Comparison of ENCODE assay signal across 15 mouse cellular contexts in the genomic region with DNA sequence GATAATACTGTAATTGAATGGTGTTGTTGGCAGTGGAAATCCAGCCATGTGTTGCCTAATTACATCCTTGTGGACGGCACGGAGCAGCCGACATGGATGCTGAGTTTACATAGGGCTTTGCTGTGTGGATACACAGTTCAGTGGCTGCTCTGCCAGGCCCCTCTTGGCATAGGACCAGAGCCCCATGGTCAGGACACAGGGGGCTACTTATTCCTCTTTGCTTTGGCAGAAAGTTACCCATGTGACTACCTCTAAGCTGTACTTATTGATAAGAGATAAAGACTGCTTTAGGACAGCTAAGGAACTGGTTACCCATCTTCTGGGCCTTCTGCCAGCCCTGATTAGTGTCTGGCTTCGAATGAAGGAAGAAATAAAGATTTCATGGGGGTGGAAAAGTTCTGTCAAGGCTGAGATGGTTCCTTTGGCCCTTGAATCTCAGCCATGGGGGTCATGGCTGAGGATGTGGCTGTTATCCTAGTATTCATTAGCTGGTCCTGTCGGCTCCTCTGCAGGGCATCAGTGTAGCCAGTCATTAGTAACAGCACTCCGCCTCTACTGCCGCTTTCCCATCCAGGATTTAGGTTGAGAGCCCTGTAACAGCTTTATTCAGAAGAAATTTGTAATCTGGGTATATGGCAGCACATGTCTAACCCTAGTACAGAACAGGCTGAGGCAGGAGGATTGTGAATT. TPM values are rescaled to one million over a fixed set of nuclear protein-coding genes. Genes with fewer than 3 reads are reported as not detected.
DNase-seq lines count a peak whose midpoint lies in the region; ATAC-seq and TF ChIP-seq lines count a peak whose summit lies in the region.
"Had no signal": no experiment of that assay in that cellular context is flagged by ENCODE, and none has a peak within 500 bp of the region (broad histone marks: within the 10 kb centered on the region; RNA-seq: fewer than 3 reads in every experiment).

No protein-coding gene starts in this region.

- no peak overlapping the region for H3K4me2 ChIP-seq in hindbrain, embryonic 13.5 days
- H3K4me2 ChIP-seq in midbrain, embryonic 14.5 days (ENCODE audit: low read length) = no peak overlapping the region
- H3K4me2 ChIP-seq in forebrain, embryonic 16.5 days (ENCODE audit: low read length) = no peak overlapping the region
- no peak overlapping the region for H3K4me2 ChIP-seq in midbrain, postnatal 0 days (ENCODE audit: low read depth, low read length, poor library complexity, severe bottlenecking)

- H3K9ac ChIP-seq in hindbrain, embryonic 13.5 days = no peak overlapping the region
- H3K9ac ChIP-seq in midbrain, embryonic 14.5 days (replicated peaks; ENCODE audit: low read length) = no peak overlapping the region
- H3K9ac ChIP-seq in forebrain, embryonic 16.5 days (replicated peaks; ENCODE audit: low read depth, low read length) = no peak overlapping the region
- no peak overlapping the region for H3K9ac ChIP-seq in midbrain, postnatal 0 days (replicated peaks; ENCODE audit: low read length, poor library complexity, severe bottlenecking)

- no peaks in the 10 kb centered on the region for H3K4me1 ChIP-seq in hindbrain, embryonic 13.5 days (replicated peaks)
- H3K4me1 ChIP-seq in hindbrain, embryonic 10.5 days (replicated peaks) = no peaks in the 10 kb centered on the region
- H3K4me1 ChIP-seq in midbrain, embryonic 14.5 days (ENCODE audit: control insufficient read depth, insufficient read depth, low read length) = no peaks in the 10 kb centered on the region
- H3K4me1 ChIP-seq in midbrain, embryonic 10.5 days = no peaks in the 10 kb centered on the region
- peaks cover 4% of the 10 kb centered on the region for H3K4me1 ChIP-seq in forebrain, embryonic 16.5 days (replicated peaks; ENCODE audit: control insufficient read depth, insufficient read depth, low read length)
- H3K4me1 ChIP-seq in midbrain, postnatal 0 days (ENCODE audit: insufficient read depth, low read length) = no peaks in the 10 kb centered on the region

- no peaks in the 10 kb centered on the region for H3K36me3 ChIP-seq in hindbrain, embryonic 13.5 days
- H3K36me3 ChIP-seq in hindbrain, embryonic 10.5 days = no peaks in the 10 kb centered on the region
- H3K36me3 ChIP-seq in midbrain, embryonic 14.5 days (ENCODE audit: control insufficient read depth, insufficient read depth, low read length) = no peaks in the 10 kb centered on the region
- H3K36me3 ChIP-seq in midbrain, embryonic 10.5 days = no peaks in the 10 kb centered on the region
- H3K36me3 ChIP-seq in forebrain, embryonic 16.5 days (ENCODE audit: control insufficient read depth, insufficient read depth) = no peaks in the 10 kb centered on the region
- no peaks in the 10 kb centered on the region for H3K36me3 ChIP-seq in midbrain, postnatal 0 days (ENCODE audit: insufficient read depth, low read length)

- no peak overlapping the region for H3K27ac ChIP-seq in hindbrain, embryonic 13.5 days
- no peak overlapping the region for H3K27ac ChIP-seq in hindbrain, embryonic 10.5 days
- H3K27ac ChIP-seq in midbrain, embryonic 14.5 days (replicated peaks; ENCODE audit: low read depth, low read length) = no peak overlapping the region
- H3K27ac ChIP-seq in midbrain, embryonic 10.5 days (replicated peaks) = no peak overlapping the region
- H3K27ac ChIP-seq in forebrain, embryonic 16.5 days (ENCODE audit: low read length) = no peak overlapping the region
- no peak overlapping the region for H3K27ac ChIP-seq in midbrain, postnatal 0 days (ENCODE audit: low read depth, low read length)

- H3K9me3 ChIP-seq in hindbrain, embryonic 13.5 days = 0 out of 2 replicates have a peak, but pooled peaks cover 3% of the 10 kb centered on the region
- no peaks in the 10 kb centered on the region; the same call in 1 of the 2 replicates for H3K9me3 ChIP-seq in hindbrain, embryonic 10.5 days
- no peaks in the 10 kb centered on the region for H3K9me3 ChIP-seq in midbrain, embryonic 14.5 days (ENCODE audit: control insufficient read depth, low read length)
- H3K9me3 ChIP-seq in midbrain, embryonic 10.5 days (replicated peaks) = 0 out of 2 replicates have a peak, but pooled peaks cover 3% of the 10 kb centered on the region
- H3K9me3 ChIP-seq in forebrain, embryonic 16.5 days (ENCODE audit: control insufficient read depth, low read length) = peaks cover 3% of the 10 kb centered on the region; the same call in 1 of the 2 replicates
- no peaks in the 10 kb centered on the region for H3K9me3 ChIP-seq in midbrain, postnatal 0 days (ENCODE audit: low read length)

- no peak overlapping the region for H3K4me3 ChIP-seq in hindbrain, embryonic 13.5 days
- H3K4me3 ChIP-seq in hindbrain, embryonic 10.5 days = no peak overlapping the region
- no peak overlapping the region for H3K4me3 ChIP-seq in midbrain, embryonic 14.5 days (replicated peaks; ENCODE audit: low read depth, low read length)
- H3K4me3 ChIP-seq in midbrain, embryonic 10.5 days = no peak overlapping the region
- no peak overlapping the region for H3K4me3 ChIP-seq in forebrain, embryonic 16.5 days (replicated peaks; ENCODE audit: low read length)
- H3K4me3 ChIP-seq in midbrain, postnatal 0 days (ENCODE audit: low read depth, low read length) = no peak overlapping the region
- H3K4me3 ChIP-seq: erythroblast, embryonic 14.5 days had no signal

- no peak for TF ChIP-seq CTCF in midbrain, postnatal 0 days (IDR thresholded peaks at IDR 0.05)

- WGBS in hindbrain, embryonic 13.5 days = 77% methylated on average over 7 of the region's 7 CpGs
- WGBS in hindbrain, embryonic 10.5 days = 86% methylated on average over 7 of the region's 7 CpGs
- WGBS in midbrain, embryonic 14.5 days = 75% methylated on average over 7 of the region's 7 CpGs
- WGBS in midbrain, embryonic 10.5 days = 89% methylated on average over 7 of the region's 7 CpGs
- WGBS in forebrain, embryonic 16.5 days = 54% methylated on average over 7 of the region's 7 CpGs
- WGBS in midbrain, postnatal 0 days = 67% methylated on average over 7 of the region's 7 CpGs

- no peaks in the 10 kb centered on the region for H3K27me3 ChIP-seq in hindbrain, embryonic 13.5 days
- H3K27me3 ChIP-seq in hindbrain, embryonic 10.5 days (ENCODE audit: insufficient read depth, poor library complexity, severe bottlenecking) = no peaks in the 10 kb centered on the region
- H3K27me3 ChIP-seq in midbrain, embryonic 14.5 days (ENCODE audit: control insufficient read depth, insufficient read depth, low read length) = no peaks in the 10 kb centered on the region
- no peaks in the 10 kb centered on the region for H3K27me3 ChIP-seq in midbrain, embryonic 10.5 days (ENCODE audit: low read depth, poor library complexity, severe bottlenecking)
- no peaks in the 10 kb centered on the region for H3K27me3 ChIP-seq in forebrain, embryonic 16.5 days (replicated peaks; ENCODE audit: control insufficient read depth, insufficient read depth, low read length)
- no peaks in the 10 kb centered on the region for H3K27me3 ChIP-seq in midbrain, postnatal 0 days (ENCODE audit: insufficient read depth, low read length)

- DNase-seq in hindbrain, embryonic 10.5 days (ENCODE audit: low spot score) = no peak
- peak; percentile 42 for DNase-seq in midbrain, embryonic 14.5 days
- DNase-seq in midbrain, embryonic 10.5 days (ENCODE audit: low spot score) = no peak
- peak; percentile 75 for DNase-seq in midbrain, postnatal 0 days (ENCODE audit: low spot score)
- DNase-seq in c-Kit-positive CD71-positive TER-119-positive erythroid progenitor cells, embryonic 14.5 days (ENCODE audit: low spot score) = no peak
- no peak for DNase-seq in kidney, adult 8-10 months
- DNase-seq: adrenal gland, postnatal 25 days; cerebellum, adult 9-10 months; heart, postnatal 36 days; kidney, postnatal 25 days had no signal

- ATAC-seq in hindbrain, embryonic 13.5 days (ENCODE audit: low FRiP score) = 0 out of 2 replicates have a peak, but pooled peaks have one; percentile 57
- peak; percentile 53 for ATAC-seq in midbrain, embryonic 14.5 days (ENCODE audit: low FRiP score, low TSS enrichment)
- ATAC-seq in forebrain, embryonic 16.5 days = peak; percentile 81
- peak; percentile 72 for ATAC-seq in midbrain, postnatal 0 days (ENCODE audit: low FRiP score)
- ATAC-seq: CD4-positive, CD25-positive, alpha-beta regulatory T cell, adult 4 months had no signal

RNA-seq across cellular contexts. Expression of gene 5330417H12Rik, which starts 17.8 kb away (rescaled TPM):
- polyA plus RNA-seq in hindbrain, embryonic 13.5 days (2015; fragmentation: Nextera tagmentation; extraction: Ambion mirVana) = not detected in 2 replicates
- not detected in 2 replicates for polyA plus RNA-seq in hindbrain, embryonic 10.5 days (2016; fragmentation: Nextera tagmentation; extraction: Ambion mirVana)
- polyA plus RNA-seq in midbrain, embryonic 14.5 days (2014; fragmentation: Nextera tagmentation; extraction: Ambion mirVana) = not detected in 2 replicates
- polyA plus RNA-seq in midbrain, embryonic 10.5 days (2016; fragmentation: Nextera tagmentation; extraction: Ambion mirVana) = not detected in 2 replicates
- polyA plus RNA-seq in forebrain, embryonic 16.5 days (2015; fragmentation: Nextera tagmentation; extraction: Ambion mirVana) = not detected in 2 replicates
- not detected in 2 replicates for total RNA-seq in midbrain, postnatal 0 days (2014; rRNA removed)
- not detected in 2 replicates for polyA plus RNA-seq in midbrain, postnatal 0 days (2015; fragmentation: Nextera tagmentation; extraction: Ambion mirVana)
- total RNA-seq: adrenal gland, postnatal 25 days; heart, postnatal 36 days; left cerebral cortex, adult 8-10 months had no signal
- polyA plus RNA-seq: CD4-positive, CD25-positive, alpha-beta regulatory T cell, adult 4 months; erythroblast, embryonic 14.5 days had no signal

RNA-seq across cellular contexts. Expression of gene Ppfibp2, which starts 47.7 kb away (rescaled TPM):
- polyA plus RNA-seq in hindbrain, embryonic 13.5 days (2015; fragmentation: Nextera tagmentation; extraction: Ambion mirVana) = 2.1 and 2.4 TPM in 2 replicates
- polyA plus RNA-seq in hindbrain, embryonic 10.5 days (2016; fragmentation: Nextera tagmentation; extraction: Ambion mirVana) = 7.4 and 10.0 TPM in 2 replicates
- 0.46 and 1.0 TPM in 2 replicates for polyA plus RNA-seq in midbrain, embryonic 14.5 days (2014; fragmentation: Nextera tagmentation; extraction: Ambion mirVana)
- polyA plus RNA-seq in midbrain, embryonic 10.5 days (2016; fragmentation: Nextera tagmentation; extraction: Ambion mirVana) = 5.3 and 6.6 TPM in 2 replicates
- 1.5 and 1.7 TPM in 2 replicates for polyA plus RNA-seq in forebrain, embryonic 16.5 days (2015; fragmentation: Nextera tagmentation; extraction: Ambion mirVana)
- 2.6 and 2.9 TPM in 2 replicates for total RNA-seq in midbrain, postnatal 0 days (2014; rRNA removed)
- polyA plus RNA-seq in midbrain, postnatal 0 days (2015; fragmentation: Nextera tagmentation; extraction: Ambion mirVana) = 1.2 and 1.6 TPM in 2 replicates

Comparison
In these comparisons a context has a peak if more than half of its experiments do, and no peak if none do; other contexts are left out.
1. DNase-seq: peak in midbrain, embryonic 14.5 days (single experiment) and midbrain, postnatal 0 days (single experiment); none in hindbrain, embryonic 10.5 days (single experiment), midbrain, embryonic 10.5 days (single experiment), c-Kit-positive CD71-positive TER-119-positive erythroid progenitor cells, embryonic 14.5 days (single experiment) and kidney, adult 8-10 months (0 of 2).
2. Peak in every context shown above with its lines, with median percentiles within 50 percentile points of each other: ATAC-seq.